Mouse (Mus musculus) C2C12 (cell line): ENCODE measurements around the gene Prex1.

Experiments
- CTCF ChIP-seq: IDR thresholded peaks from one replicate; pipeline ENCODE4 v1.5.1; 2011; ENCODE audit not compliant: control insufficient read depth, insufficient read depth, insufficient read length
- FOSL1 ChIP-seq: IDR thresholded peaks from one replicate; pipeline ENCODE4 v1.8.0; 2011; ENCODE audit warnings: mild to moderate bottlenecking, low read length; ENCODE audit not compliant: poor library complexity, insufficient read depth, severe bottlenecking
- MAX ChIP-seq: IDR thresholded peaks from one replicate; pipeline ENCODE4 v1.6.1; 2011; ENCODE audit warnings: mild to moderate bottlenecking, control low read depth
- MYOD1 ChIP-seq: IDR thresholded peaks from one replicate; pipeline ENCODE4 v1.6.1; 2011; ENCODE audit warnings: low read depth; ENCODE audit not compliant: control insufficient read depth, insufficient read length

DNA sequence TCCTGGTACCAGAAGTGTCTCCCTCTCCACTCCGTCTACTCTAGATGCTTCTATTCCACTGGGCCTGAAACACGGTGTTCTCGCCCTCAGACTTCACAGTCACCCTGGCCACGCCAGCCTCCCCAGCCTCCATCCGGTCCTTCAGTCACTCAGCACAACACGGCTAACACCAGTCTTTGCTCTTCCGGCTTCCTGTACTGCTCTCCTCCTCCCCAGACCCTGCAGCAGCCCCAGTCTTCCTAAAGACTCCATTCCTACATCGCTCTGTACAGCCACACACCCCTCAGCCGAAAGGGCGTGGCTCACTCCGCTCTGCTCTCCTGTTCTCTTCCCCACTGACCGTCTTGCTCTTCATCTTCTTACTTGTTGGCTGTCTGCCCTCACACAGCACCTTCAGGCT is 39.7 kb downstream of the Prex1 start:
- no peak for TF ChIP-seq CTCF
- TF ChIP-seq MAX, result no peak
- no peak for TF ChIP-seq FOSL1
- no peak for TF ChIP-seq MYOD1
